Mouse (Mus musculus) myocyte (in vitro differentiated cells): ENCODE results near the gene Ahcyl2.

Experiments
- MYOG ChIP-seq, 3 experiments: IDR thresholded peaks; one replicate each; pipeline ENCODE4 v1.6.1; 2011; ENCODE audit warnings: control low read depth in 2 of 3, low read depth in 2 of 3, mild to moderate bottlenecking in 2 of 3; ENCODE audit not compliant: insufficient read length in 2 of 3, control insufficient read depth in 1 of 3, insufficient read depth in 1 of 3
- POLR2A ChIP-seq: IDR thresholded peaks from one replicate; pipeline ENCODE4 v1.6.1; 2011; ENCODE audit warnings: low read depth, mild to moderate bottlenecking, control low read depth, moderate library complexity; ENCODE audit not compliant: insufficient read length

DNA sequence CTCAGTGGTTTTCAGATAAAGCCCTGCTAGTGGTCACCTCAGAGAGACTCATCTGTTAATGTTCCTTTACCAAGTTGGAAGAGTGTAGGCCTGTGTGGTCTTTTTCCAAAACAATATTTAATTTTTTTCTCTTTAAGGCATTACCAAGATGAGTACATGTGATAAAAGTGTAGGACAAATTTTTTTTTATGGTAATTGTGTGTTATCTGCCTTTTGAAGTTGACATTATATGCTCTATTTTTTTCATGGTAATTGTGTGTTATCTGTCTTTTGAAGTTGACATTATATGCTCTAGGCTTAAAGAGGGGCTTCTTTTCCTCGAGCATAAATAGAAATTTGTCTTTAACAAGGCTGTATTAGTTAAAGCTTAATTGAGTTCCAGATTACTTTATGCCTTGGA, 14.4 kb downstream of the Ahcyl2 start:
- TF ChIP-seq MYOG (IDR thresholded peaks at IDR 0.05; ENCODE audit: control insufficient read depth in 1 of 3, insufficient read depth in 1 of 3, insufficient read length in 2 of 3, low read depth in 2 of 3) = no peak
- no peak for TF ChIP-seq POLR2A
